Mouse (Mus musculus): ENCODE measurements around the gene Sh2d2a.
"Not testable (repeated sequence)": the region's sequence is repeated elsewhere in the genome, so short reads cannot be mapped to it uniquely, and the experiment has no call there.

Gene Sh2d2a

DNA sequence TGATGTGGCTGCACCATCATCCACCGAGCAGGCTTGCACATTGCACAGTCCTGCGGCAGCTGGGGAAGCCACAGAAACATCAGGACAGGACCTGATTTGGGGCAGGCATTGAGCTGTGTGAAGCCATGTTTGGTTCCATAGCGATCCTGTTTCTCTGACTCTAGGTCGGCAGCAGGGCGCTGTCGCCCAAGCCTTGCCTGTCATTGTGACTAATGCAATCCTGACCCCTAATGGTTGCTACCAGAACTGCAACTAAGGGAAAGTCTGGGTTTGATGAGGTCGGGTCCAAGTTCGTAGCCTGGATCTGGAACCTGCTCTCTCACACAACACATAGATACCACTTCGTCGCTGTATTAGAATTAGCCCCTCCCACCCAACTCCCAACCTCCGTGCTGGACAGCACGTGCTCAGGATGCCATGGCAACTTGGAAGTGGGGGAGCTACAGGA lies 29.9 kb upstream of the Sh2d2a start:
- Histone ChIP-seq H3K36me3 (ENCODE audit: insufficient read depth, low read length) (no peaks in the 10 kb centered on the region), H3K9me3 (ENCODE audit: low read length) (peaks cover 2% of the 10 kb centered on the region), H3K4me1 (replicated peaks; ENCODE audit: low read depth, low read length) (peaks cover 12% of the 10 kb centered on the region), H3K27me3 (ENCODE audit: insufficient read depth, low read length) (peaks cover 90% of the 10 kb centered on the region), H3K4me3 (replicated peaks; ENCODE audit: low read length) (no peak overlapping the region)
- no peak for TF ChIP-seq POU5F1 (IDR thresholded peaks at IDR 0.05; ENCODE audit: borderline replicate concordance, low read length)
- TF ChIP-seq CTCF (conservative IDR thresholded peaks at IDR 0.05; ENCODE audit: low read length) = peak; percentile 84

DNA sequence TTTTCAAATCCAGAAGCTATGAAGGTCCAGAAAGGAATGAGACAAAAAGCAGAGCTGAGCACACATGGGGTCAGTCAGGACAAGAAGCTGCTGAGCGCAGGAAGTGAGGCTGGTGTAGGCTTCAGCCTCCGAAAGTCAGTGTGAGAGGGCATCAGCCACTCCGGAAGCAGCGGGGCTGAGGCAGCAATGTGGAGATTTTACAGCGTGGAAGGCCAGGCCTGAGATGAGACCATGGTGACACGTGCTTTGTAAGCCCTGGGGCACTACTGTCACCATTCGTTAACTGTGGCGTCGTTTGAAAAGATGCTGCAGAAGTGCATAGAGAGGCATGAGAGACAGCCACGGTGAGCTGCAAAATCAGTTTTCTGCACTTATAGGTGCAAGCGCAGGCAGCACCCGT lies 28.3 kb upstream of the Sh2d2a start:
- no peaks in the 10 kb centered on the region for H3K9me3 ChIP-seq (ENCODE audit: low read length)
- H3K27me3 ChIP-seq (ENCODE audit: insufficient read depth, low read length) = peaks cover 91% of the 10 kb centered on the region
- no peak overlapping the region for H3K4me3 ChIP-seq (replicated peaks; ENCODE audit: low read length)
- no peaks in the 10 kb centered on the region for H3K36me3 ChIP-seq (ENCODE audit: insufficient read depth, low read length)
- peaks cover 12% of the 10 kb centered on the region for H3K4me1 ChIP-seq (replicated peaks; ENCODE audit: low read depth, low read length)
- TF ChIP-seq CTCF (conservative IDR thresholded peaks at IDR 0.05; ENCODE audit: low read length) (no peak), POU5F1 (IDR thresholded peaks at IDR 0.05; ENCODE audit: borderline replicate concordance, low read length) (no peak), NANOG (IDR thresholded peaks at IDR 0.05; ENCODE audit: borderline replicate concordance, low read length) (no peak)

DNA sequence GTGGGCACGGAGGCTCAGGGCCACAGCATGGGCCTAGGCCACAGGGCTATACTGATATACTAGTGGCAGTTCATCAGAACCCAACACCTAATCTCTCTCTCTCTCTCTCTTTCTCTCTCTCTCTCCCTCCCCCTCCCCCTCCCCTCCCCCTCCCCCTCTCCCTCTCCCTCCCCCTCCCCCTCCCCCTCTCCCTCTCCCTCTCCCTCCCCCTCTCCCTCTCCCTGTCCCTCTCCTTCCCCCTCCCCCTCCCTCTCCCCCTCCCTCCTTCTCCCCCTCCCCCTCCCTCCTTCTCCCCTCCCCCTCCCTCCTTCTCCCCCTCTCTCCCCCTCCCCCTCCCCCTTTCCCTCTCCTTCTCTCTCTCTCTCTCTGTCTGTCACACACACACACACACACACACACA lies 22.3 kb upstream of the Sh2d2a start, which contains the start of gene Pear1:
Pear1 (minus strand) TSS at position 101 of the 400 bp plus-strand sequence.
- H3K36me3 ChIP-seq (ENCODE audit: insufficient read depth, low read length); H3K4me3 ChIP-seq (replicated peaks; ENCODE audit: low read length); H3K4me1 ChIP-seq (replicated peaks; ENCODE audit: low read depth, low read length); H3K9me3 ChIP-seq (ENCODE audit: low read length): not testable (repeated sequence)
- H3K27me3 ChIP-seq (ENCODE audit: insufficient read depth, low read length) = peaks cover 47% of the 10 kb centered on the region

DNA sequence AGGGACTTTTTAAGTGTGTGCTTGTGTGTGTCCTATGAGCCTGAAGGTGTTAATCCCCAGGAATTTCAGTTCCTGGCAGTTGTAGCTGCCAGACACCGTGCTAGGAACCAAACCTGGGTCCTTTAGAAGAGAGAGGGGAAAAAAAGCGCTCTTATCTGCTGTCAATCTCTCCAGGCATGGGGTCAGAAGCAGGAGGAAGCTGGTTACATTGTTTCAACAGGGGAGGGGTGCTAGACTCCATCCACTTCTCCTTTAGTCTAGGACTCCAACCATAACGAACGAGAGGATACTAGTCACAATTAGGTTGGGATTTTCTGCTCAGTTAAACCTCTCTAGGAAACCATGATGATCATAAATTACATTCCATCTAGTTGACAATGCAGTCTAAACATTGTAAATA lies 18.1 kb upstream of the Sh2d2a start:
- TF ChIP-seq NANOG (IDR thresholded peaks at IDR 0.05; ENCODE audit: borderline replicate concordance, low read length) = no peak
- TF ChIP-seq POU5F1 (IDR thresholded peaks at IDR 0.05; ENCODE audit: borderline replicate concordance, low read length) = no peak
- no peak for TF ChIP-seq CTCF (conservative IDR thresholded peaks at IDR 0.05; ENCODE audit: low read length)
- H3K4me3 ChIP-seq (replicated peaks; ENCODE audit: low read length) = no peak overlapping the region
- H3K4me1 ChIP-seq (replicated peaks; ENCODE audit: low read depth, low read length) = no peaks in the 10 kb centered on the region
- H3K9me3 ChIP-seq (ENCODE audit: low read length) = no peaks in the 10 kb centered on the region
- no peaks in the 10 kb centered on the region for H3K36me3 ChIP-seq (ENCODE audit: insufficient read depth, low read length)
- H3K27me3 ChIP-seq (ENCODE audit: insufficient read depth, low read length) = peaks cover 16% of the 10 kb centered on the region; the same call in 1 of the 2 replicates

DNA sequence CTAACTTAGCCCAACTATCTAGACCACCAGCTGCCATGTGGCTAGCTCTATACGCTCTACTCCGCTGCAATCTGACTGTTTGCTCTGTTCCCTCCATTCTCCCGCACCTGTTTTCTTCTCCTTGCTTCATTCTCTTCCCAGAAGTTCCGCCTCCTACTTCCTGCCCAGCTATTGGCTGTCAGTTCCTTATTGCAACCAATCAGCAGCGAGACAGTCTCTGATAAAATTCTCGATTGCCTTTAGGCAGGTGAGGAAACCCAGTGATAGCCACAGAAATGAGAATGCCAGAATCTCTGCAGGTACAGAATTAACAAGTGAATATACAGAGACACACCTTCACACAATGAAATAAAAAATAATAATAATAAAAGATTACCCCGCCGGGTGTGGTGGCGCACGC lies 17.5 kb upstream of the Sh2d2a start:
- Histone ChIP-seq H3K27me3 (ENCODE audit: insufficient read depth, low read length) (peaks cover 10% of the 10 kb centered on the region; the same call in 1 of the 2 replicates), H3K4me3 (replicated peaks; ENCODE audit: low read length) (no peak overlapping the region), H3K36me3 (ENCODE audit: insufficient read depth, low read length) (no peaks in the 10 kb centered on the region), H3K4me1 (replicated peaks; ENCODE audit: low read depth, low read length) (no peaks in the 10 kb centered on the region), H3K9me3 (ENCODE audit: low read length) (no peaks in the 10 kb centered on the region)
- no peak for TF ChIP-seq CTCF (conservative IDR thresholded peaks at IDR 0.05; ENCODE audit: low read length)
- TF ChIP-seq NANOG (IDR thresholded peaks at IDR 0.05; ENCODE audit: borderline replicate concordance, low read length) = no peak
- TF ChIP-seq POU5F1 (IDR thresholded peaks at IDR 0.05; ENCODE audit: borderline replicate concordance, low read length) = no peak

DNA sequence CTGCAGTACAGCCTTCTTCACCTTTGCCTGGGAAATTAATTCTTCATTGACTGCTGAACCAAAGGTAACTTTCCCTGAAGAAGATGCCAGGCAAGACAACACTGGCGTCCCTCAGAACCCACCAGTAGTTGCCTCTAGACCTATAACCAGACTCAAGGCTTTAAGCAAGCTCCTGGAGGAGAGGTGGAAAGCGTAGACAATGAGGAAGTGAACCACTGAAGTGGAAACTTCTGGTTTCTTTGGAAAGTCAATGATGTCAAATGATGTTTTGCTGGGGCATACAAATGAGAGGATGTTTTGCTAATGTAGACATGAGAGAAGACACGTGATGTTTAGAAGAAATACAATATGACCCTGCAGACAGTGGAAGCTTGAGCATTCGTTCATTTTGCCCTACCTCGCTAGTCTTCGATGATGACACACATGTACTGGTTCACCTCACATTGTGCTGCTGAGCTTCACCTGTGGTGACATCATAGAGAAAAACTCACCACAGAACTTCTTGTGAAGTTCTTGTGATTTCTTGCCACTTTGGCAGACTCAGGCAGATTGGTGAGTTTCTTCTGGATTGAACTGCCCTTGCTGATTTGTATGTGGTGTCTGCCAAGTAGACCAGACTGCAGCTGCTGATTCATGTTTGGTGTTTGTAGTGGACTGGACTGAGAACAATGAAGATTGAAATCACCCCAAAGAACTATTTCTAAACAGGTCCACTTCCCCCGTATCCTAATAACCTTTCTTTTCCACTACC lies 14.3 kb upstream of the Sh2d2a start:
- H3K36me3 ChIP-seq (ENCODE audit: insufficient read depth, low read length) = no peaks in the 10 kb centered on the region
- TF ChIP-seq CTCF (conservative IDR thresholded peaks at IDR 0.05; ENCODE audit: low read length) (no peak), NANOG (IDR thresholded peaks at IDR 0.05; ENCODE audit: borderline replicate concordance, low read length) (no peak), POU5F1 (IDR thresholded peaks at IDR 0.05; ENCODE audit: borderline replicate concordance, low read length) (no peak)
- no peak overlapping the region for H3K4me3 ChIP-seq (replicated peaks; ENCODE audit: low read length)
- H3K4me1 ChIP-seq (replicated peaks; ENCODE audit: low read depth, low read length) = no peaks in the 10 kb centered on the region
- H3K9me3 ChIP-seq (ENCODE audit: low read length) = no peaks in the 10 kb centered on the region
- H3K27me3 ChIP-seq (ENCODE audit: insufficient read depth, low read length) = peaks cover 4% of the 10 kb centered on the region; the same call in 1 of the 2 replicates

DNA sequence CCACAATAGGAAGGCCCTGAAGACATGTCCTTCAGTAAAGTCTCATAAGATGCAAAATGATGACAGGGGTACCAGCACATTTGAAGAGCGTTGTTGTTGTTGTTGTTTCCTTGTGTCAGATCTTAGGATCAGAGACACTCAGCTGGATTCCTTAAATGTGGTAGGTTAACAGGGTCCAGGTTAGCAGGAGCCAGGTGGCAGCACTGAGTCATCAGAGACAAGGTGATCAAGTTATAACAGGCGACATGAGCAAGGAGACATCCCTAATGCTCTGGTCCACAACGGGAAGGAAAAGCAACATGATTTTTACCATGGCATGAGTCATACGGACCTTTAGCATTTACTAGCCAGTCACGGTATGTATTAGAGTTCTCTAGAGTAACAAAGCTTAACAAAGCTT lies 13.1 kb upstream of the Sh2d2a start:
- Histone ChIP-seq H3K27me3 (ENCODE audit: insufficient read depth, low read length) (peaks cover 4% of the 10 kb centered on the region; the same call in 1 of the 2 replicates), H3K4me1 (replicated peaks; ENCODE audit: low read depth, low read length) (no peaks in the 10 kb centered on the region), H3K9me3 (ENCODE audit: low read length) (no peaks in the 10 kb centered on the region), H3K4me3 (replicated peaks; ENCODE audit: low read length) (no peak overlapping the region), H3K36me3 (ENCODE audit: insufficient read depth, low read length) (no peaks in the 10 kb centered on the region)
- peak; percentile 19 for TF ChIP-seq CTCF (conservative IDR thresholded peaks at IDR 0.05; ENCODE audit: low read length)
- no peak for TF ChIP-seq NANOG (IDR thresholded peaks at IDR 0.05; ENCODE audit: borderline replicate concordance, low read length)

DNA sequence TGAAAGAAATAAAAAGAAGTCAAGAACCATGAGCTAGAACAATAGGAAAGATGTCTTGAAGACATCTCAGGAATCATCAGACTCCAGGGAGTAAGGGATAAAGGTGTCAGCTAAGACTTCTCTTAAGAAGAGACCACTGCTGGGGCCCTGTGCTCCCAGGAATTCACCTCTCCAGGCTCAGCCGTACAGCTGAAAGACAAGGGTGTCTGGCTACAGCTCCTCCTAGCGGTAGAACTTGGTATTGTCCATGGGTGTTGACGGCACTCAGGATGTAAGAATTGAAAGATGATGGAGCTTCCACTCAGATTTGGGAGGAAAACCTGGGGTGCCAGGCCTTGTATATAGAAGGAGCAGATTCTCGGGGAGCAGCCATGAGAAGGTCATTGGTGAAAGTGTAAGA lies 7.9 kb upstream of the Sh2d2a start:
- H3K27me3 ChIP-seq (ENCODE audit: insufficient read depth, low read length) = peaks cover 21% of the 10 kb centered on the region; the same call in 1 of the 2 replicates
- H3K4me3 ChIP-seq (replicated peaks; ENCODE audit: low read length) = no peak overlapping the region
- H3K36me3 ChIP-seq (ENCODE audit: insufficient read depth, low read length) = no peaks in the 10 kb centered on the region
- TF ChIP-seq POU5F1 (IDR thresholded peaks at IDR 0.05; ENCODE audit: borderline replicate concordance, low read length) (no peak), CTCF (conservative IDR thresholded peaks at IDR 0.05; ENCODE audit: low read length) (peak; percentile 99)
- H3K4me1 ChIP-seq (replicated peaks; ENCODE audit: low read depth, low read length) = no peaks in the 10 kb centered on the region
- H3K9me3 ChIP-seq (ENCODE audit: low read length) = no peaks in the 10 kb centered on the region

DNA sequence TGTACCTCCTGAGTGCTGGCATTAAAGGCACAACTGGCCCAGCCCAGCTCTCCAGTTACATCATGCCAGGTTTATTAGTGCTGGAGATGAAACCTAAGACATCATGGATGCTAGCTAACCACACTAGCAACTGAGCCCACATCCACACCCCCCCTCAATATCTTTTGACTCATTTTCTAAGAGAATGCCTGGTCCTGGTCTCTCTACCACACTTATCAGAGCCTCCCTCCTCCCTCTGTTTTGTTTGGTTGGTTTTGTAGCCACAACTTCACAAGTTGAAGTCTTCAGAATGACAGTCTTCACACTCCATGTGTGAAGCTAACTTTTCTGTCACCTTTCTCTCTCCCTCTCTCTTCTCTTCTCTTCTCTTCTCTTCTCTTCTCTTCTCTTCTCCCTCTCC lies 5.7 kb upstream of the Sh2d2a start:
- no peak for TF ChIP-seq NANOG (IDR thresholded peaks at IDR 0.05; ENCODE audit: borderline replicate concordance, low read length)
- TF ChIP-seq CTCF (conservative IDR thresholded peaks at IDR 0.05; ENCODE audit: low read length) = no peak
- TF ChIP-seq POU5F1 (IDR thresholded peaks at IDR 0.05; ENCODE audit: borderline replicate concordance, low read length) = no peak
- Histone ChIP-seq H3K36me3 (ENCODE audit: insufficient read depth, low read length) (no peaks in the 10 kb centered on the region), H3K27me3 (ENCODE audit: insufficient read depth, low read length) (peaks cover 22% of the 10 kb centered on the region; the same call in 1 of the 2 replicates), H3K4me1 (replicated peaks; ENCODE audit: low read depth, low read length) (no peaks in the 10 kb centered on the region), H3K4me3 (replicated peaks; ENCODE audit: low read length) (no peak overlapping the region), H3K9me3 (ENCODE audit: low read length) (no peaks in the 10 kb centered on the region)
